Mouse (Mus musculus) C2C12 (cell line): ENCODE data around the gene Klf3. TPM values are rescaled to one million over a fixed set of nuclear protein-coding genes. Genes with fewer than 3 reads are reported as not detected.

Source experiments
- H3K27me3 ChIP-seq: one replicate; pipeline ENCODE4 v1.6.1; 2011; ENCODE audit not compliant: control insufficient read depth, insufficient read depth, insufficient read length
- H3K36me3 ChIP-seq: one replicate; pipeline ENCODE4 v1.6.1; 2011; ENCODE audit not compliant: control insufficient read depth, insufficient read depth
- H3K4me3 ChIP-seq: one replicate; pipeline ENCODE4 v1.5.1; 2011; ENCODE audit warnings: mild to moderate bottlenecking, control low read depth; ENCODE audit not compliant: poor library complexity, insufficient read depth, severe bottlenecking
- H3K79me2 ChIP-seq: one replicate; pipeline ENCODE4 v1.6.1; 2011; ENCODE audit not compliant: control insufficient read depth, insufficient read depth
- H3K79me3 ChIP-seq: one replicate; pipeline ENCODE4 v1.6.1; 2011; ENCODE audit warnings: low read depth, control low read depth
- H3ac ChIP-seq: one replicate; pipeline ENCODE3; 2011; ENCODE audit warnings: low read depth; ENCODE audit not compliant: control insufficient read depth, insufficient read length
- CEBPB ChIP-seq: IDR thresholded peaks from one replicate; pipeline ENCODE4 v1.6.1; 2011; ENCODE audit warnings: low read depth, mild to moderate bottlenecking, control low read depth, moderate library complexity
- CTCF ChIP-seq: IDR thresholded peaks from one replicate; pipeline ENCODE4 v1.5.1; 2011; ENCODE audit not compliant: control insufficient read depth, insufficient read depth, insufficient read length
- FOSL1 ChIP-seq: IDR thresholded peaks from one replicate; pipeline ENCODE4 v1.8.0; 2011; ENCODE audit warnings: mild to moderate bottlenecking, low read length; ENCODE audit not compliant: poor library complexity, insufficient read depth, severe bottlenecking
- MAX ChIP-seq: IDR thresholded peaks from one replicate; pipeline ENCODE4 v1.6.1; 2011; ENCODE audit warnings: mild to moderate bottlenecking, control low read depth
- MYOD1 ChIP-seq: IDR thresholded peaks from one replicate; pipeline ENCODE4 v1.6.1; 2011; ENCODE audit warnings: low read depth; ENCODE audit not compliant: control insufficient read depth, insufficient read length
- MYOG ChIP-seq: IDR thresholded peaks from one replicate; pipeline ENCODE4 v1.6.1; 2011; ENCODE audit not compliant: control insufficient read depth, insufficient read length; ENCODE audit errors: extremely low read depth
- USF1 ChIP-seq: IDR thresholded peaks from one replicate; pipeline ENCODE4 v1.6.1; 2011; ENCODE audit warnings: low read depth, mild to moderate bottlenecking, control low read depth, moderate library complexity
- polyA plus RNA-seq: library from polyadenylated mRNA; unstranded; fragments of >200 nt; fragmentation: generic; extraction: Trizol; gene quantifications from one replicate; pipeline ENCODE4 v1.2.1, GENCODE M21; 2012; ENCODE audit warnings: missing spikeins

Klf3 gene
- polyA plus RNA-seq, 1 experiment: 9.5 TPM

DNA sequence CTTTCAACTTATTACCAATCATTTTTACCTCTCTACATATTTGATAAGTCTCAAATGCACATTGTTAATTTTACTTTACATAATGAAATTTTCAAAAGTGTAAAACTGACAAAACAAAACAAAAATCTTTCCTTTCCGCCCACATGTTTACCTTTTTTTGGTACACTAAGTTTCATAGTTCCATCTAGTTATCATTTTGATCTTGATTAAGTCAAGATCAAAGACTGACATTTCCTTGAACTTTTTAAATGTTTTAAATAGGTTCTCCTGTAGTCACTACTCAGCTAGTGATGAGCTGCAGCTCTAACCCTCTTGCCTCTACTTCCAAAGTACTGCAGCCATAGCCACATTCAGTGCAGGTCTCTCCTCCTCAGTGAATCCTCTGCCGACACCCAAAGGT lies 31.6 kb upstream of the Klf3 start:
- no peaks in the 10 kb centered on the region for H3K79me3 ChIP-seq
- no peaks in the 10 kb centered on the region for H3K27me3 ChIP-seq
- H3K36me3 ChIP-seq: no peaks in the 10 kb centered on the region
- H3ac ChIP-seq: no peak overlapping the region
- H3K79me2 ChIP-seq: no peaks in the 10 kb centered on the region
- H3K4me3 ChIP-seq: no peak overlapping the region
- TF ChIP-seq MYOD1 (no peak), USF1 (no peak), CEBPB (no peak), MAX (no peak), CTCF (no peak), FOSL1 (no peak), MYOG (no peak)

DNA sequence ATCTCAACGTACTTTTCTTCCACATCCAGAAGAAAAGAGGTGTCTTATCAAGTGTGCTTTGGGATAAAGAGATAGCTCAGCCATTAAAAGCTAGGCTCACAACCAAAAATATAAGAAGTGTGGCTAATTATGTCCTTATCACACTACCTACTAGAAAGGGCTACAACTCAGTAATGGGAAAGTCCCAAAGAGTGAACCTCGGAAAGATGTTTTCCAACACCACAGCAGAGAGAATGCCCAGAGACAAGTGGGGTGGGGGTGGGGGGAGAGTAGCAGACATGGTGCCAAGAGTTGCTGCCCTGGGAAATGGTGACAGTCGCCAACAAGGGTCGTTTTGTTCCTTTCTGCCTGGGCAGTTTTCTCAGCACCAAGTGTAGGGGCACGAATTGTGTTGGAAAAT lies 25.0 kb upstream of the Klf3 start:
- Histone ChIP-seq H3K79me2 (no peaks in the 10 kb centered on the region), H3K36me3 (no peaks in the 10 kb centered on the region), H3ac (no peak overlapping the region), H3K27me3 (no peaks in the 10 kb centered on the region), H3K4me3 (no peak overlapping the region), H3K79me3 (no peaks in the 10 kb centered on the region)
- no peak for TF ChIP-seq FOSL1
- TF ChIP-seq MAX: no peak
- TF ChIP-seq CTCF: no peak
- TF ChIP-seq CEBPB: no peak
- no peak for TF ChIP-seq USF1
- TF ChIP-seq MYOG: no peak
- no peak for TF ChIP-seq MYOD1

DNA sequence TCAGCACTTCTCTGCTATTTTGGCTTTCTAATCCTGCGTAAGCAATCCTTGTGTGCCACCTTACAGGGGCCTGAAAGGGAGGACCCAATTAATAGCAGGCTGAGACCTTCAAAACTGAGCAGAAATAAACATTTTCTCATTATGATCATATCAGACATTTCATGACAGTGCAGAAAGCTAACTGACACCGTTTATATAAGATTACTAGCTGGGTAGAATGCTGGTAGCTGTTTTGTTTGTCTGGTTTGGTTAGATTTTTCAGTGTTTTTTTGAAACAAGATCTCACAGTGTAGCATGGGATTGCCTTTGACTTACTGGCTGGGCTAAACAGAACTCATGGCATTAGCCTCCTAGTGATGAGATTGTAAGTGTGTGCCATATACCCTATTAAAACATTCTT lies 23.9 kb upstream of the Klf3 start:
- TF ChIP-seq MAX (no peak), CEBPB (no peak), FOSL1 (no peak)
- no peaks in the 10 kb centered on the region for H3K79me3 ChIP-seq
- H3ac ChIP-seq: no peak overlapping the region
- no peaks in the 10 kb centered on the region for H3K27me3 ChIP-seq
- no peak overlapping the region for H3K4me3 ChIP-seq
- H3K36me3 ChIP-seq: no peaks in the 10 kb centered on the region
- H3K79me2 ChIP-seq: no peaks in the 10 kb centered on the region

DNA sequence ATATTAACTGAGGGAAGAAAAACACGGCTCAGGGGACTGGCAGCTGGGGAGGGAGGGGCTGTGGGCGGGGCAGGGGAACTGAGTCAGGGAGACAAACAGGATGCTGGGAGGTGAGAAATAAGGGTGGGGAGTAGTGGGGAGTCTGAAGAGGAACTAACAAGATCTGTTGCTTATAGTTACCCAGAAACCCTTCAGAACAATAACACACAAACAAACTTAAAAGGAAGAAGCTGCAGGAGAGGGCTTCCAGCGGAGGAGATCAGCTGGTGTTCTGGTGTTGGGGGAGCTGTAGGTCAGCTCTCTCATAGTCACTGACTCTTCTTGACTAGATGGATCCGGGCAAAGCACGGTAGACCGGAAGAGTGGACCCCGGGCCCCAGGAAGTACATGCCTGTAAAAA lies 22.4 kb upstream of the Klf3 start:
- H3K79me2 ChIP-seq: no peaks in the 10 kb centered on the region
- TF ChIP-seq FOSL1 (no peak), MAX (no peak), CEBPB (no peak)

DNA sequence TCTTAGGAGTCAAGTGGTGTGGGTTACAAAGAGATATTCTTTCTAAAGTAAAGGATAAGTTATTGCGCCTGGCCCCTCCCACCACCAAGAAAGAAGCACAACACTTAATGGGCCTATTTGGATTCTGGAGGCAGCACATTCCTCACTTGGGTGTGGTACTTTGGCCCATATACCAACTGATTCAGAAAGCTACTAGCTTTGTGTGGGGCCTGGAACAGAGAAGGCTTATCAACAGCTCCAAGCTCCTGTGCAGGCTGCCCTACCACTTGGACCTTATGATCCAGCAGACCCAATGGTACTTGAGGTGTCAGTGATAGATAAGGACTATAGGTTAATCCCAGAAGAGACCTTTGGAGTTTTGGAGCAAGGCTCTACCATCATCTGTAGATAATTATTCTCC lies 15.0 kb upstream of the Klf3 start:
- no peaks in the 10 kb centered on the region for H3K79me3 ChIP-seq
- H3K79me2 ChIP-seq: no peaks in the 10 kb centered on the region
- no peaks in the 10 kb centered on the region for H3K27me3 ChIP-seq
- H3K36me3 ChIP-seq: no peaks in the 10 kb centered on the region
- no peak overlapping the region for H3K4me3 ChIP-seq
- H3ac ChIP-seq: no peak overlapping the region
- TF ChIP-seq CTCF (no peak), FOSL1 (no peak), MYOD1 (no peak), MAX (no peak), USF1 (no peak), CEBPB (no peak), MYOG (no peak)

More for the DNA sequence above, 22.4 kb upstream of the Klf3 start:
- Histone ChIP-seq H3K36me3 (no peaks in the 10 kb centered on the region), H3K4me3 (no peak overlapping the region), H3K79me3 (no peaks in the 10 kb centered on the region), H3ac (no peak overlapping the region), H3K27me3 (no peaks in the 10 kb centered on the region)

DNA sequence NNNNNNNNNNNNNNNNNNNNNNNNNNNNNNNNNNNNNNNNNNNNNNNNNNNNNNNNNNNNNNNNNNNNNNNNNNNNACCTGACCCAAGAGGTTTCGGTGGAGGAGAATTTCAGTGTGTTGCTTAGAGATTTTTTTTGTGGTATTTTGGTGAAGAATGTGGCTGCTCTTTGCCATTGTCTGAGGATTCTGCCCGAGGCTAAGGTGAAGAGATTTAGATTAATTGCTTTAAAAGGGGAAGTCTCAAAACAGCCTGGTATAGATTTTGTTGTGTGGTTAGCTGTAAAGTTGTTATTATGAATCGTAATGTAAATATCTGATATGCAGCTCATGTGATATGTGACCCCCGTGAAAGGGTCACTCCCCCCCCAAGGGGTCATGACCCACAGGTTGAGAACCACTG lies 5.0 kb upstream of the Klf3 start:
- TF ChIP-seq CTCF (no peak), USF1 (no peak), CEBPB (no peak), MYOD1 (no peak), MAX (no peak), MYOG (no peak), FOSL1 (no peak)
- no peaks in the 10 kb centered on the region for H3K36me3 ChIP-seq
- no peaks in the 10 kb centered on the region for H3K27me3 ChIP-seq
- H3K79me3 ChIP-seq: no peaks in the 10 kb centered on the region
- H3ac ChIP-seq: no peak overlapping the region
- no peak overlapping the region for H3K4me3 ChIP-seq
- H3K79me2 ChIP-seq: no peaks in the 10 kb centered on the region
